Mouse (Mus musculus) G1E (cell line): ENCODE results near the gene Zc3h18.

Source experiments
- GATA1 ChIP-seq: IDR thresholded peaks from 2 replicates; pipeline ENCODE4 v1.6.1; 2012; ENCODE audit warnings: borderline replicate concordance, low read length, inconsistent platforms, mixed read lengths
- TAL1 ChIP-seq: conservative IDR thresholded peaks from 2 replicates; pipeline ENCODE4 v1.6.1; 2012; ENCODE audit warnings: low read depth, low read length, inconsistent platforms, mixed read lengths

DNA sequence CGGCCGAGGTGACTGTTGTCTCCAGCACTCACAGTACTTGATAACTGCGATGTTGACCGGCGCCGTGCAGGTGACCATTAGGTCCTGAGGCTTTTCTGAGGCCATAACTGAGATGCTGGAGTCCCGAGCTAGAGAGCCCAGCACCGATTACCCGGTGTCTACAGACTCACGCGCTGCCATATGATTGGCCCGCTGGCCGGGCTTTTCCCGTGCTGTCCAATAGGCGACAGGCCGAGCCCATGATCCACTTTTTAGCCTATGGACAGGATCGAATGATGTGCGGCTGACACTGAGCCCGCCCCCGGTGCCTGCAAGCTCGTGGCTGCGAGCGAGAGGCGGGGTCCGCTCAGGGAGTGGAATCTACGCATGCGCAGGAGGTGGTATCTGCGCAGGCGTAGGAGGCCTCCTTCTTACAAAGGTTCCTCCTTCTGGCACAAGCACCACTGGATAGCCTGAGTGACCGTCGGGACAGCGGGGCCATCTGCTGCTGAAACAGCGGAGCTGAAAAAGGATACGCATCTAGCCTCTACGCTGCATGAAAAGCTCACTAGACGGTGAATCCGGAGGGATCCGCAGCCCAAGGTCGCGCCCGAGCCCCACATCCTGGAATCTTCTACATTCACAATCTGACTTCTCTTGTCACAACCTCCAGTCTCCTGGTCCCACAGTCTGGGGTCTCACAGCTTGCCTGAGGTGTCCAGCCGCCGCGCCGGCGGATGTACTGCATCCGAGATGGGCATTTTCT lies 67.0 kb downstream of the Zc3h18 start, which contains the start of gene Mvd:
- TF ChIP-seq TAL1 = no peak
- no peak for TF ChIP-seq GATA1
